ENCODE assay signal across 16 mouse cellular contexts in the genomic region with DNA sequence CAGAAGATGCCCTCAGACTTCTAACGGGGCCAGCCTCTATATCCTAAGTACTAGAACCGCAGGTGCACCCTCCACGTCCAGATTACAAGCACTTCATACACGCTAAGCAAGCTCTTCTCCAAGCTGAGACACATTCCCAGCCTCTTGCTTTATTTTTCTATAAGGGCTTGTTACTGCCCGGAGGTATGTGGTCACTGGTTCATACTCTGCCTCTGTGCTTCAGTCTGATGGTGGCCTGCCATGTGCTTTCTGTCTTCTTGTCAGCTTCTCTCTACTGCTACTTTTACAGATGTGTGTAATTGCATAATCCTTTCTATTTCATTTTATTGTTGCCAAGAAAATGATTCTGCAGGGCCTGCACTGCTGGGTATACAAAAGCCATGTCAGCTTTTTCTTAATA.
"Had no signal": no experiment of that assay in that cellular context is flagged by ENCODE, and none has a peak within 500 bp of the region (broad histone marks: within the 10 kb centered on the region; RNA-seq: fewer than 3 reads in every experiment).

No protein-coding gene starts in this region.

- H3K36me3 ChIP-seq: limb, embryonic 12.5 days; limb, embryonic 15.5 days; stomach, embryonic 15.5 days had no signal

- DNase-seq: kidney, adult 18-20 months; kidney, adult 9 months; kidney, postnatal 14 days; left cerebral cortex, postnatal 4 days; liver, postnatal 0 days; lung, postnatal 36 days; right cerebral cortex, postnatal 25 days; spleen, adult 18-20 months; thymus, postnatal 25 days had no signal

- H3K9ac ChIP-seq: limb, embryonic 12.5 days; limb, embryonic 15.5 days; liver, embryonic 14.5 days; liver, postnatal 0 days; stomach, embryonic 15.5 days had no signal

- H3K4me3 ChIP-seq: limb, embryonic 12.5 days; limb, embryonic 15.5 days; stomach, embryonic 15.5 days had no signal

- ATAC-seq: inflammation-experienced regulatory T-cells, adult 6 months; intestine, embryonic 16.5 days; liver, postnatal 0 days had no signal

- H3K27me3 ChIP-seq: stomach, embryonic 15.5 days had no signal

- H3K4me1 ChIP-seq: limb, embryonic 15.5 days had no signal

- H3K27ac ChIP-seq: limb, embryonic 12.5 days; limb, embryonic 15.5 days; liver, embryonic 14.5 days; stomach, embryonic 15.5 days had no signal

- H3K4me2 ChIP-seq: limb, embryonic 12.5 days; limb, embryonic 15.5 days; liver, embryonic 11.5 days; stomach, embryonic 15.5 days had no signal

- H3K9me3 ChIP-seq: limb, embryonic 12.5 days; limb, embryonic 15.5 days; stomach, embryonic 15.5 days had no signal
